Mouse (Mus musculus): Measurements from ENCODE around the gene Taf6. TPM values are rescaled to one million over a fixed set of nuclear protein-coding genes. Genes with fewer than 3 reads are reported as not detected.

The Taf6 gene
- polyA plus RNA-seq (2014; fragmentation: Illumina TruSeq; extraction: RNeasy Lipid Tissue Mini Kit (QIAGEN cat#74804); ENCODE audit: low read depth, low replicate concordance), result 41.9 TPM

DNA sequence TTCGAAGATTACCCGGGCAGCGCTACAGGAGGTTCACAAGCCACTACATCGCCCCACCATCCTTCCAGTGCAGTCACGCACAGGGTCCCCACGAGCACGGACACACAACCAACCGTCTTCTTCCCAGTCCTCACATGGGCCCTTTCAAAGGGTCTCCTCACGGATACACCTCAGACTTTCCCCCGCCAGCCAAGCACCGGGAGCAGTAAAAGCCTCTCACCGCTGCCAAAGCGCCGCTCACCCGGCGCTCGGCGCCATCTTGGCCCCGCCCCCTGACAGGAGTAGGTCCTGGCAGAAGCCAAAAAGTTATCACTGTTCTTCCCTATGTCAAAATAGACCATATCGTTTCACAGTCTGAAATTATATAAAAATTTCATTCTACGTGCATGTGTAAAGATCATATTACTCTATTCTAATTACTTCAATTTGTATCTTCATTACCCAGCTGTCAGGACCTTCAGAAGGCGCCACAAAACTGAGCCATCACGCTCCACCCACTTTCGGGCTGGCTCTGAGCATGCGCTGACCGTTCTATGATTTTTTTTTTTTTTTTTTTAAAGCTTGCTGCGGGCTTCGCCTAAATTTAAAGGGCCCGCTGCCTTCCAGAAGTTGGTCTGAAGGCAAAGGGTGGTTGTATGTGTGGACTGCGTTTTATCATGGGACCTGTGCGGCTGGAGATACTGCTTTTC, at the start of gene Taf6, which contains the start of gene Cnpy4:
Taf6 (minus strand) TSS at position 502 of the 689 bp plus-strand sequence.
Cnpy4 (plus strand) TSS at position 536 of the 689 bp plus-strand sequence.

DNA sequence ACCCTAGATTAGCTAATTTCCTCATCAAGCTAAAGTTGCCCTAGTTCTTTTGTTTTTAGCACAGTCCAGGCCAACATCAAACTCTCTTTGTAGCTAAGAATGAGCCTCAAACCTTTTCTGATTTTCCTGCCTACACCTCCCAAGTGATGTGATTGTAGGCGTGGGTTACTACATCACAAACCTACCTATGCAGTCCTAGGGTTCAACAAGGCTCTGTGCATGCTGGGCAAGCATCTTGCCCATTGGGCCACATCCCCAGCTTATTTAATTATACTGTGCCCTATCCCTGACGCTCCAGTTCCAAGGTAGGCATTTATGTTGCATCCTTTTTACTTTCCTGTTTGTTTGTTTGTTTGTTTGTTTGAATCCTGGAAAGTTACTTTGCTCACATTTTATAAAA, 38.4 kb upstream of the Taf6 start, which contains the start of gene Nxpe5:
Nxpe5 (plus strand) TSS at position 199 of the 400 bp plus-strand sequence.

DNA sequence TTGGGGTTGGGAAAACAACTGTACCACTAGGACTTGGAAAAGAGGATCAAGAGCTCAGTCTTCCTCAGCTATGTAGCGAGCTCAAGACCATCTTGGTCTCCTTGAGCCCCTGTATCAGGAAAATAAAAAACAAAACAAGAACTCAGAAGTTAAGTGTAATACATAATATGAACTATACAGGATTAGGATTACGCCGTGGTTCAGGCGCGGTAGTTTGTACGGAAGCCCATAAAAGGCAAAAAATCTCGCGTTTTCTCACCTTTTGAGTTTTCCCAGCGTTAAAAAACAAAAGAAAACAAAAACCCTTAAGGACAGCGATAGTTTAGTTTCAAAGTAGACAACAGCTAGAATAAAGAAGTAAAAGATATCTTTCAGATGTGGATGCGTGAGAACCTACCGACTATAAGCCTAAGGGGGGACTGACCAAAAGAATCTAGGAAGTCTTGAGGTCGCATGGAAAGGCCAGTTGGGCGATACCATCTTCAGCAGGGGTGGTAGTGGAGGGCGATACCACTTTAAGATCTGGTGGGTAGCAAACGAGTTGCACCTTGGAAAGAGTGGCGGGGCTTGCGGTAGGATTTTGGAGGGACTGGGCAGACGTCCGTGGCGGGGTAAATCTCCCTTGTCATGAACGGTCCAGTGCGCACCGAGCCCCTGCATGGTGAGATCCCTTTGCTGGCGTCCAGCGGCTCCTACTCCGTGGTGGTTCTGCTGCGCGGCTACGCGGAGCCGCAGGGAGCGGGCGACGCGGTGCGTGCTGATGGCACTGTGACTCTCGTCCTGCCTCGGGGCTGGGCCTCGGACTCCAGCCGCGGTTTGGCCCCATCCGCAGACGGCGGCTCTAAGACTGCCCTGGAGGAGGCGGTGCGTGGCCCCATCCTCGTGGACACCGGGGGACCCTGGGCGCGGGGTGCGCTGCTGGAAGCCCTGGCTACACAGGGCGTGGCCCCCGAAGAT, 6.8 kb upstream of the Taf6 start, which contains the start of gene Mblac1:
Mblac1 (plus strand) TSS at position 544 of the 957 bp plus-strand sequence.

DNA sequence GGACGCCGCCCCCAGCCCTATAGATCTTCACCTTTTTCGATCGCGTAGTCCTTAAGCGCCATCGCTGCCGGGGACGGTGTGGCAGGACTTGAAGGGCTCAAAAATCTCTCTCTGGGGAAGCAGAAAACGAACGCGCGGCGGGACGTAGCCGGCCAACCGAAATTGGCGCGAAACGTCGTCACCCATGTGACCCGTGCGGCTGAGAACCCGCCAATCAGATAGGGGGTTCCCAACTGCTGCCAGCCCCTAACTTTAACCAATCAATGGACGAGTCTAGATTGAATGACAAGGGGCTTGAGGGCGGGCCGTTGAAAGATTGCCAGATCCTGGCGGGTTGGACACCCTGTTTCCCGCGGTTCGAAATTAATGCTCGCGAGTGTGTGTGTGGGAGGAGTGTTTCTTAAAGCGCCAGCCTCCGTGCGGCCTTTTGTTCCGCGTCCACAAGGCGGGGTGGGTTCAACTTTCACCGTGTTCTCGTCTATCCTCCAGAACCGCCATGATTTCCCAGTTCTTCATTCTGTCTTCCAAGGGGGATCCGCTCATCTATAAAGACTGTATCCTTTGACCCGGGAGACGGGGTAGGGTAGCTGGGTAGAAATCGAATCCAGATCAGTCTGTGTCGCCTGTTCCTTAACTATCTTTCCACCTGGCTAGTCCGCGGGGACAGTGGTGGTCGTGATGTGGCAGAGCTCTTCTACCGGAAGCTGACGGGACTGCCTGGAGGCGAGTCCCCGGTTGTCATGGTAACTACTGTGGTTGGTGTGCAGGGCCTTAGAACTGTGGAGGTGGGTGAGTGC, 15.4 kb downstream of the Taf6 start, which contains the start of the genes Ap4m1 and Mcm7:
Ap4m1 (plus strand) TSS at position 308 of the 797 bp plus-strand sequence.
Mcm7 (minus strand) TSS at position 728 of the 797 bp plus-strand sequence.

DNA sequence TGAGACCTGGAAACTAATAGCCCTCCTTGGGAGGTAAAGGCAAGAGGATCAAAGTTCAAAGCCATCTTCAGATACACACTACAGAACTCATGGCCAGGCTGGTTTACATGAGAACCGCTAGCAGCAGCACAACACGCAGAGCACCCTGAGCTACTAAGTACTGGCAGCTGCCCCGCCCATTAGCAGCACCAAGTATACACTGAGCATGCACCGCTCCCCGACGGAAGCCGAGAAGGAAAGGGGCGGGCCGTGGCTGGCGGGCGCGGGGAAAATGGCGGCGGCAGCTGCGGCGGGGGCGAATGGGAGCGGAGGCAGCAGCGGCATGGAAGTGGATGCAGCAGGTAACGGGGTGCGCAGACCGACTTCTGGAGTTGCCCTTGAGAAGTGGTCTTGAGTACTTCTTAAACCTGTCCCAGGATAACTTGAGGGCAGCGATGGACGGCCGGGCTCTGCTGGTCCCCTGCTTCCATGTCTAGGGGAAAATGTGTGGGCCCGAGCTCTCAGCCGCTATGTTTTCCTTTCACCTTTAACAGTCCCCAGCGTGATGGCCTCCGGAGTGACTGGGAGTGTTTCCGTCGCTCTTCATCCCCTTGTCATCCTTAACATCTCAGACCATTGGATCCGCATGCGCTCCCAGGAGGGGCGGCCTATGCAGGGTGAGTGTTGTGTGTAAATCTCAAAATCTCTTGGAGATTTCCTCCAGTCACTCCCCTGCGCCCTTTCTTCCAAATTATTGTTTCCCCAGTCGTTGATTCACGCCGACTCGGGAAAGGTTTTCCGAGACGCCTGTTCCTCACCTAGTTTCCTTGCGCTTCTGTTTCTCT, 26.2 kb downstream of the Taf6 start, which contains the start of gene Cops6:
Cops6 (plus strand) TSS at position 230 of the 824 bp plus-strand sequence.

DNA sequence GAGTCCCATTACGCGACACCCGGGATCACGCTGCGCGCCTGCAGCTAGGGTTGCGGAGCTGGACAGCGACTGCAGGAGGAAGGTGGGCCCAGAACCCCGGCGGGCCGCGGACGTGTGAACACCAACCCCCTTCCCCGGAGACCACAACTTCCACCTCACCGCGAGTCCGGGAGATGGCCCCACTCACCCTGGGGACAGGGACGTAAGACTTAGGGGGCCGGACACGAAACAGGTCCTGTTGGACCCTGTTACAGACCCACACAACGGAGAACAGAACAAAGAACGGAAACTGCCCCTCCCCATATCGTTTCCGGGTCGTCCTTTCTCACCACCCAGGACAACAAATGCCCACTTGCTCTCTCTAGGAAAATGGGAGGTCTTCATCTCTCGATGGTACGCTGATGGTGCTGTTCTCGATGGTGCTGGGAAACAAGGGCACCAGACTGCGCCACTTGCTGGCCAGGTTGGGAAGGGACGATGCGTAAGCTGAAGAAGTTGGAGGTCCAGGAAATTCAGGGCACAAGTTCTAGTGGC, 31.7 kb downstream of the Taf6 start, which contains the start of gene Zfp113:
Zfp113 (minus strand) TSS at position 302 of the 534 bp plus-strand sequence.

Other genes starting within 250 kb of the Taf6 start
- 0.21 TPM for gene Gjc3, start 224.4 kb downstream of the Taf6 start, polyA plus RNA-seq (2014; fragmentation: Illumina TruSeq; extraction: RNeasy Lipid Tissue Mini Kit (QIAGEN cat#74804); ENCODE audit: low read depth, low replicate concordance)
- gene Azgp1, start 205.9 kb downstream of the Taf6 start, polyA plus RNA-seq (2014; fragmentation: Illumina TruSeq; extraction: RNeasy Lipid Tissue Mini Kit (QIAGEN cat#74804); ENCODE audit: low read depth, low replicate concordance), result 1.7 TPM
- gene Smok3a, start 166.2 kb downstream of the Taf6 start, polyA plus RNA-seq (2014; fragmentation: Illumina TruSeq; extraction: RNeasy Lipid Tissue Mini Kit (QIAGEN cat#74804); ENCODE audit: low read depth, low replicate concordance), result not detected
- not detected for gene Smok3b, start 166.0 kb downstream of the Taf6 start, polyA plus RNA-seq (2014; fragmentation: Illumina TruSeq; extraction: RNeasy Lipid Tissue Mini Kit (QIAGEN cat#74804); ENCODE audit: low read depth, low replicate concordance)
- not detected for gene Smok3c, start 134.3 kb downstream of the Taf6 start, polyA plus RNA-seq (2014; fragmentation: Illumina TruSeq; extraction: RNeasy Lipid Tissue Mini Kit (QIAGEN cat#74804); ENCODE audit: low read depth, low replicate concordance)
- gene Zkscan1, start 102.4 kb downstream of the Taf6 start, polyA plus RNA-seq (2014; fragmentation: Illumina TruSeq; extraction: RNeasy Lipid Tissue Mini Kit (QIAGEN cat#74804); ENCODE audit: low read depth, low replicate concordance), result 6.7 TPM
- gene Zscan21, start 70.5 kb downstream of the Taf6 start, polyA plus RNA-seq (2014; fragmentation: Illumina TruSeq; extraction: RNeasy Lipid Tissue Mini Kit (QIAGEN cat#74804); ENCODE audit: low read depth, low replicate concordance), result 16.7 TPM
- 3.8 TPM for gene Zfp113, start 31.7 kb downstream of the Taf6 start, polyA plus RNA-seq (2014; fragmentation: Illumina TruSeq; extraction: RNeasy Lipid Tissue Mini Kit (QIAGEN cat#74804); ENCODE audit: low read depth, low replicate concordance)
- gene Cops6, start 26.4 kb downstream of the Taf6 start, polyA plus RNA-seq (2014; fragmentation: Illumina TruSeq; extraction: RNeasy Lipid Tissue Mini Kit (QIAGEN cat#74804); ENCODE audit: low read depth, low replicate concordance), result 160 TPM
- gene Ap4m1, start 15.4 kb downstream of the Taf6 start, polyA plus RNA-seq (2014; fragmentation: Illumina TruSeq; extraction: RNeasy Lipid Tissue Mini Kit (QIAGEN cat#74804); ENCODE audit: low read depth, low replicate concordance), result 13.0 TPM
- 14.8 TPM for gene Mcm7, start 15.0 kb downstream of the Taf6 start, polyA plus RNA-seq (2014; fragmentation: Illumina TruSeq; extraction: RNeasy Lipid Tissue Mini Kit (QIAGEN cat#74804); ENCODE audit: low read depth, low replicate concordance)
- 6.7 TPM for gene Cnpy4, start within 50 bp of the Taf6 start, polyA plus RNA-seq (2014; fragmentation: Illumina TruSeq; extraction: RNeasy Lipid Tissue Mini Kit (QIAGEN cat#74804); ENCODE audit: low read depth, low replicate concordance)
- 1.7 TPM for gene Mblac1, start 6.9 kb upstream of the Taf6 start, polyA plus RNA-seq (2014; fragmentation: Illumina TruSeq; extraction: RNeasy Lipid Tissue Mini Kit (QIAGEN cat#74804); ENCODE audit: low read depth, low replicate concordance)
- 0.24 TPM for gene Nxpe5, start 38.4 kb upstream of the Taf6 start, polyA plus RNA-seq (2014; fragmentation: Illumina TruSeq; extraction: RNeasy Lipid Tissue Mini Kit (QIAGEN cat#74804); ENCODE audit: low read depth, low replicate concordance)
- gene Lamtor4, start 68.0 kb upstream of the Taf6 start, polyA plus RNA-seq (2014; fragmentation: Illumina TruSeq; extraction: RNeasy Lipid Tissue Mini Kit (QIAGEN cat#74804); ENCODE audit: low read depth, low replicate concordance), result 70.5 TPM
- gene BC037034, start 76.6 kb upstream of the Taf6 start, polyA plus RNA-seq (2014; fragmentation: Illumina TruSeq; extraction: RNeasy Lipid Tissue Mini Kit (QIAGEN cat#74804); ENCODE audit: low read depth, low replicate concordance), result 7.1 TPM
- gene Gal3st4, start 85.4 kb upstream of the Taf6 start, polyA plus RNA-seq (2014; fragmentation: Illumina TruSeq; extraction: RNeasy Lipid Tissue Mini Kit (QIAGEN cat#74804); ENCODE audit: low read depth, low replicate concordance), result not detected
- 0.18 TPM for gene Gm43720, start 92.5 kb upstream of the Taf6 start, polyA plus RNA-seq (2014; fragmentation: Illumina TruSeq; extraction: RNeasy Lipid Tissue Mini Kit (QIAGEN cat#74804); ENCODE audit: low read depth, low replicate concordance)
- 0.63 TPM for gene Gpc2, start 92.6 kb upstream of the Taf6 start, polyA plus RNA-seq (2014; fragmentation: Illumina TruSeq; extraction: RNeasy Lipid Tissue Mini Kit (QIAGEN cat#74804); ENCODE audit: low read depth, low replicate concordance)
- 0.34 TPM for gene Stag3, start 92.8 kb upstream of the Taf6 start, polyA plus RNA-seq (2014; fragmentation: Illumina TruSeq; extraction: RNeasy Lipid Tissue Mini Kit (QIAGEN cat#74804); ENCODE audit: low read depth, low replicate concordance)
- not detected for gene Pvrig, start 154.5 kb upstream of the Taf6 start, polyA plus RNA-seq (2014; fragmentation: Illumina TruSeq; extraction: RNeasy Lipid Tissue Mini Kit (QIAGEN cat#74804); ENCODE audit: low read depth, low replicate concordance)

All from heart, adult 10 weeks (tissue).